Mouse (Mus musculus): ENCODE results near the gene Panx1. TPM values are rescaled to one million over a fixed set of nuclear protein-coding genes. Genes with fewer than 3 reads are reported as not detected.
A peak's percentile ranks its signal among the peaks of the same experiment; 100 is the strongest.

The Panx1 gene
- polyA plus RNA-seq, 1 experiment from 2014 or later: 173 TPM

DNA sequence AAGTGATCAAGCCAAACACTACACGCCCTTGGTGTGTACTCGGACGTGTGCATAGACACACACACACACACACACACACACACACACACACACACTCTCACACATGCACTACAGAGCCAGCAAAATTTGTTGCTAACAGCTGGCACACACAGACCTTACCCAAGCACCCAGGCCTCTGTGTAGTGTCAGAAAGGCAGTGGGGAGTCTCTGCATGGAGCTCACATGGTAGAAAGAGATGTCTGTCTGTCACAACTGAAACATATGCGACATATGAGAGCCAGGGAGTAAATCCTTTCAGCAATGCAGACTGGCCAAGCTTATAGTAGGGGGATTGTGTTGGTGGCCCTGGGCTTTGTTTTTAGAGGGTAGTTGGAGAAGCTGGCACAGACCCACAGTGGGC lies 12.5 kb downstream of the Panx1 start:
- Histone ChIP-seq H3K27ac (ENCODE audit: low read depth, low read length) (no peak overlapping the region), H3K27me3 (replicated peaks; ENCODE audit: control insufficient read depth, insufficient read depth, low read length) (no peaks in the 10 kb centered on the region), H3K4me2 (ENCODE audit: low read length) (no peak overlapping the region), H3K9me3 (replicated peaks; ENCODE audit: control insufficient read depth, low read length) (no peaks in the 10 kb centered on the region), H3K9ac (ENCODE audit: low read length) (no peak overlapping the region), H3K36me3 (ENCODE audit: control insufficient read depth, insufficient read depth, low read length) (peaks cover 4% of the 10 kb centered on the region; the same call in 1 of the 2 replicates), H3K4me1 (ENCODE audit: control insufficient read depth, insufficient read depth, low read length) (no peaks in the 10 kb centered on the region; the same call in 1 of the 2 replicates), H3K4me3 (ENCODE audit: low read depth, low read length) (no peak overlapping the region)
- no peak for DNase-seq (ENCODE audit: low spot score)
- ATAC-seq: no peak
- 91% methylated on average over 4 of the region's 4 CpGs for WGBS

DNA sequence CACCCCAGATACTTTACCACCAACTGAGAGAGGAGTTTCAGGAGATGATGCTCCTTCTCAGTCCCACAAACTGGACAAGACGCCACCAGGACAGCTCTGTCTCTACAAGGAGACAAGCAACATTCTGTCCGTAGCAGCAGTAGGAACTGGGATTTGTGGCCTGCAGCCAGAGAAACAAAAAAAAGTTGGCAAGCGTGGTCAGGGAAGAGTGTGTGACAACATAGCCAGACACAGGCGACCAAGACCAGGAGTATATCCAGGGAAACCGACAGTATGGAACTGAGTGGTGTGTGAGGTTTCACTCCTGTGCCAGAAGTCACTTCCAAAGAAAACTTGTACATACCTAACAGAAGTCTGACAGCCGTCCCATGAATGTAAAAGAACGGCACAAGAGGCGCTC lies 14.5 kb downstream of the Panx1 start:
- ATAC-seq (no peak), DNase-seq (ENCODE audit: low spot score) (peak; percentile 13)

DNA sequence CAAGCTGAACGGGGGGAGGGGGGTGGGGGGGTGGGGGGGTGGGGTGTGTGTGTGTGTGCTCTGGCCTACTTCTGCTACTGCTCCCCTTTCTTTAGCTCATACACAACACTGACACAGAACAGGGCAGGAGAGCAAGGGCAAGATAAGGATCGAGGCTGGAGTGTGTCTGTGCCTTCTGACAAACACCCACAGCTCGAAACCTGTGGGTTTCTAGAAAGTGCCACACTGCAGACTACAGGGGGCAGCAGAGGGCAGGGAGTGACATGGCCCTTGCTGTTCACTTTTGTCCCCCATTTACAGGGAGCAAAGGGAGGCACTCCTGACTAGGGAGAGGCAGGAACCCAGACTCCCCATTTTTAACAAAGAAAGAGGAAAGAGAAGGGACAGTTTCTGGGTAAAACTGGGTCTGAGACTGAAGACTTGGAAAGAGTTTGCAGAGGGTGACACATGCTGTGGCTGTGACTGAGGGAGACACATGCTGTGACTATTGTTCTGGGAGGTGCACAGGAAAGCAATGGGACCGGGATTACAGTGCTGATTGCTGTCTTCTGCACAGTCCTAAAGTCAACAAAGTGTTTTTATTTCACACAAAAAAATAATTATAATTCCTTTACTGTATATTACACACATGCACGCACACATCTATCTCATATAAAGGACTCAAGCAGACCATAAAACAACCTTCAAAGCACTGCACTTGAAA lies 16.1 kb downstream of the Panx1 start:
- peak; percentile 35 for DNase-seq (ENCODE audit: low spot score)
- no peak overlapping the region for H3K9ac ChIP-seq (ENCODE audit: low read length)
- H3K36me3 ChIP-seq (ENCODE audit: control insufficient read depth, insufficient read depth, low read length): peaks cover 4% of the 10 kb centered on the region; the same call in 1 of the 2 replicates
- H3K9me3 ChIP-seq (replicated peaks; ENCODE audit: control insufficient read depth, low read length): no peaks in the 10 kb centered on the region
- no peaks in the 10 kb centered on the region for H3K27me3 ChIP-seq (replicated peaks; ENCODE audit: control insufficient read depth, insufficient read depth, low read length)
- H3K4me1 ChIP-seq (ENCODE audit: control insufficient read depth, insufficient read depth, low read length): no peaks in the 10 kb centered on the region
- no peak overlapping the region for H3K4me2 ChIP-seq (ENCODE audit: low read length)
- H3K27ac ChIP-seq (ENCODE audit: low read depth, low read length): no peak overlapping the region
- H3K4me3 ChIP-seq (ENCODE audit: low read depth, low read length): no peak overlapping the region
- WGBS: 52% methylated on average over 5 of the region's 5 CpGs
- ATAC-seq: peak; percentile 35

More for the DNA sequence above, 14.5 kb downstream of the Panx1 start:
- Histone ChIP-seq H3K4me1 (ENCODE audit: control insufficient read depth, insufficient read depth, low read length) (no peaks in the 10 kb centered on the region), H3K36me3 (ENCODE audit: control insufficient read depth, insufficient read depth, low read length) (peaks cover 4% of the 10 kb centered on the region; the same call in 1 of the 2 replicates), H3K9ac (ENCODE audit: low read length) (no peak overlapping the region), H3K27me3 (replicated peaks; ENCODE audit: control insufficient read depth, insufficient read depth, low read length) (no peaks in the 10 kb centered on the region), H3K9me3 (replicated peaks; ENCODE audit: control insufficient read depth, low read length) (no peaks in the 10 kb centered on the region), H3K27ac (ENCODE audit: low read depth, low read length) (no peak overlapping the region), H3K4me3 (ENCODE audit: low read depth, low read length) (no peak overlapping the region), H3K4me2 (ENCODE audit: low read length) (no peak overlapping the region)
- 74% methylated on average over 8 of the region's 8 CpGs for WGBS

DNA sequence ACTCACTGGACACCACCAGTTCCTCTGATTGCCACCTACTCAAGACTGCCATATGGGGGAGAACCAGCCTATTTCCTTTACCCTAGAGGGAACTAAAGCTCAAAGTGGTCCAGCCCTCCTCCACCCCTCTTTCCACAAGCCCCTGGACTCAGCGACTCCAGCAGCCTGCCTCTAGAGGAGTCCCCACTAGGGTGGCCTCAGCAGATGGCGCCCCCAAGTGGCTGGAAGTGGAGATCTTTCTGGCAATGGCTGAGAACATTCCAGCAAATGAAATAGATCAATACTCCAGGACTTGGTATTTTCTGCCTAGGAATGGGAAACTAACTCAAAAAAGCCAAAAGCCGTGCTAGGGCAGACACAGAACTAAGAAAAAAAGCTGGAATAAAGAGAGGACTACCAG lies 17.6 kb downstream of the Panx1 start:
- Histone ChIP-seq H3K27me3 (replicated peaks; ENCODE audit: control insufficient read depth, insufficient read depth, low read length) (no peaks in the 10 kb centered on the region), H3K9ac (ENCODE audit: low read length) (no peak overlapping the region), H3K4me1 (ENCODE audit: control insufficient read depth, insufficient read depth, low read length) (no peaks in the 10 kb centered on the region), H3K4me3 (ENCODE audit: low read depth, low read length) (no peak overlapping the region), H3K36me3 (ENCODE audit: control insufficient read depth, insufficient read depth, low read length) (peaks cover 4% of the 10 kb centered on the region; the same call in 1 of the 2 replicates), H3K27ac (ENCODE audit: low read depth, low read length) (no peak overlapping the region), H3K4me2 (ENCODE audit: low read length) (no peak overlapping the region), H3K9me3 (replicated peaks; ENCODE audit: control insufficient read depth, low read length) (no peaks in the 10 kb centered on the region)
- ATAC-seq (no peak), DNase-seq (ENCODE audit: low spot score) (no peak)
- WGBS: 67% methylated on average over 3 of the region's 3 CpGs

DNA sequence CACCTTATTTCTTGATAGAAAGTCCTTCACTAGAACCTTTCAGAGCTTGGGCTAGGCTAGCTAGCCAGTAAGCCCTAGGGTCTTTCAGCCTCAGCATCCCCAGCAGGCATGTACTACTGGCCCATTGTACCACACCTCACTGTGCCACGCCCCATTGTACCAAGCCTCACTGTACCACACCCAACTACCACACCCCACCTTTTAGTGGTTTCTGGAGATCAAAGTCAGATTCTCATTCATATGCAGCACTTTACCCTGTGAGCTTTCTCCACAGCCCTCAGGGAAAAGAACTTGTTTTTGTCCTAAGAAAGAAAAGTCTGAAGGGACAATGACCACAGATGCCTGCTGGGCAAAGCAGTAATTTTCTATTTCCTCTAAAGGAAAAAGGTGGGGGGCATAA lies 22.2 kb downstream of the Panx1 start:
- Histone ChIP-seq H3K9ac (ENCODE audit: low read length) (no peak overlapping the region), H3K4me1 (ENCODE audit: control insufficient read depth, insufficient read depth, low read length) (no peaks in the 10 kb centered on the region), H3K27me3 (replicated peaks; ENCODE audit: control insufficient read depth, insufficient read depth, low read length) (no peaks in the 10 kb centered on the region), H3K4me2 (ENCODE audit: low read length) (no peak overlapping the region), H3K27ac (ENCODE audit: low read depth, low read length) (no peak overlapping the region), H3K36me3 (ENCODE audit: control insufficient read depth, insufficient read depth, low read length) (peaks cover 20% of the 10 kb centered on the region), H3K9me3 (replicated peaks; ENCODE audit: control insufficient read depth, low read length) (no peaks in the 10 kb centered on the region), H3K4me3 (ENCODE audit: low read depth, low read length) (no peak overlapping the region)
- no peak for ATAC-seq
- WGBS: 96% methylated on average over 1 of the region's 1 CpGs
- no peak for DNase-seq (ENCODE audit: low spot score)

DNA sequence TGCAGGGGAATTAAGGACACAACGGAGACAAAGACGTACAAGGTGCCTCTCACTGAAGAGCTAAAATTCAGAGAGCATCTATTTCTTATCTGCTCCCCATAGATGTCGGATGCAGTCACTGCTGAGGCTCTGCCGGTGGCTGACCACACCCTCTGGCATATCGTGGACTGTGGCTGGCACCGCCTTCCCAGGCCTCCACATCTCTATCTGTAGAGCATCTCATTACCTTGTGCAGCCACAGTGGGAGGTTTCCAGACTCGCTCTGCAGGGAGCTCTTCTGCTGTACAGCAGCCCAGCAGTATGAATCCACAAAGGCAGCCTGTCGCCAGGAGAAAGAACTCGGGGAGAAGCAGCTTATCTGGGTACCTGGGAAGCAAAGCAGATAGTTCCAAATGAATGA lies 24.1 kb downstream of the Panx1 start:
- Histone ChIP-seq H3K4me2 (ENCODE audit: low read length) (no peak overlapping the region), H3K4me1 (ENCODE audit: control insufficient read depth, insufficient read depth, low read length) (no peaks in the 10 kb centered on the region), H3K36me3 (ENCODE audit: control insufficient read depth, insufficient read depth, low read length) (peaks cover 26% of the 10 kb centered on the region), H3K4me3 (ENCODE audit: low read depth, low read length) (no peak overlapping the region), H3K27me3 (replicated peaks; ENCODE audit: control insufficient read depth, insufficient read depth, low read length) (no peaks in the 10 kb centered on the region), H3K9me3 (replicated peaks; ENCODE audit: control insufficient read depth, low read length) (no peaks in the 10 kb centered on the region), H3K9ac (ENCODE audit: low read length) (no peak overlapping the region), H3K27ac (ENCODE audit: low read depth, low read length) (no peak overlapping the region)
- ATAC-seq: no peak
- 75% methylated on average over 9 of the region's 9 CpGs for WGBS
- DNase-seq (ENCODE audit: low spot score): no peak

DNA sequence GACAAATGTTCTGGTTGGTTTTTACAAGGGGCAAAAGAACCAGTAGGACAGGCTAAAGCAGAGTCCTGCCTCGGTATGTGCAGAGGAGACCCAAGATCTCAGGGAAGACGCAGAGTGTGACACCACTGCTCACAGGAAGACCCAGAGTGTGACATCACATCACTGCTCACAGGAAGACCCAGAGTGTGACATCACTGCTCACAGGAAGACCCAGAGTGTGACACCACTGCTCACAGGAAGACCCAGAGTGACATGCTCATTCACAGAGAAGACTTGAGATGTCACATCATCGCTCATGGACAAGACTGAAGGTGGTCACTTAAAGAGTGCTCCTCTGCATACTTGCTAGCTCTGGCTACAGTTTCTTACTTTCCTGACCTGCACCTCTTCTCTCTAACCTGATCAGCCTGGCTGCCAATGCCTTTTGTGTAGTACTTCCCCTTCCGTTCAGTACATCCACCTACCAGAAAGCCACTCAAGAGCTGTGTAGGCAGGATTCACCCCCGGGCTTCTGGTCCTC lies 24.7 kb downstream of the Panx1 start:
- DNase-seq (ENCODE audit: low spot score) (no peak), ATAC-seq (no peak)
- Histone ChIP-seq H3K4me3 (ENCODE audit: low read depth, low read length) (no peak overlapping the region), H3K9ac (ENCODE audit: low read length) (no peak overlapping the region), H3K4me2 (ENCODE audit: low read length) (no peak overlapping the region), H3K9me3 (replicated peaks; ENCODE audit: control insufficient read depth, low read length) (no peaks in the 10 kb centered on the region), H3K36me3 (ENCODE audit: control insufficient read depth, insufficient read depth, low read length) (peaks cover 26% of the 10 kb centered on the region), H3K27ac (ENCODE audit: low read depth, low read length) (no peak overlapping the region), H3K4me1 (ENCODE audit: control insufficient read depth, insufficient read depth, low read length) (no peaks in the 10 kb centered on the region), H3K27me3 (replicated peaks; ENCODE audit: control insufficient read depth, insufficient read depth, low read length) (no peaks in the 10 kb centered on the region)
- 90% methylated on average over 5 of the region's 5 CpGs for WGBS

DNA sequence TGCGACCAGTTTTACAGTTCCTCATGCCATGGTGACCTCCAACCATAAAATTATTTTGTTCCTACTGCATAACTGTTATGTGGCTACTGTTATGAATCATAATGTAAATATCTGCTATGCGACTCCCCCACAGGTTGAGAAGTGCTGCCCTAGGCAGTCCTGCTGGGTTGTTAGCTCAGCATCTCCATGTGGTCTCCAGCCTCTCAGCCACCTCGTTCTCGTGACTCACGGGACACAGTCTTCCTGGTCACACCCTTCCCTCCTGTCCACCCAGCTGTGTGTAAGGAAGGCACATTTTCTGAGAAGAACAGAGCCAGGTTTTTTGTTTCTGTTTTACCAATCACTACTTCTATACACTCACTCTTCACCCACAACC lies 26.5 kb downstream of the Panx1 start:
- no peaks in the 10 kb centered on the region for H3K27me3 ChIP-seq (replicated peaks; ENCODE audit: control insufficient read depth, insufficient read depth, low read length)
- no peaks in the 10 kb centered on the region for H3K4me1 ChIP-seq (ENCODE audit: control insufficient read depth, insufficient read depth, low read length)
- H3K36me3 ChIP-seq (ENCODE audit: control insufficient read depth, insufficient read depth, low read length): peaks cover 26% of the 10 kb centered on the region
- H3K4me2 ChIP-seq (ENCODE audit: low read length): no peak overlapping the region
- H3K27ac ChIP-seq (ENCODE audit: low read depth, low read length): no peak overlapping the region
- no peak for ATAC-seq
- 90% methylated on average over 5 of the region's 5 CpGs for WGBS
- H3K9ac ChIP-seq (ENCODE audit: low read length): no peak overlapping the region
- H3K4me3 ChIP-seq (ENCODE audit: low read depth, low read length): no peak overlapping the region
- no peak for DNase-seq (ENCODE audit: low spot score)
- no peaks in the 10 kb centered on the region for H3K9me3 ChIP-seq (replicated peaks; ENCODE audit: control insufficient read depth, low read length)
